Mouse (Mus musculus): ENCODE results near the gene Hist2h4.

- TF ChIP-seq CTCF (IDR thresholded peaks at IDR 0.05; ENCODE audit: insufficient read depth, low read depth, low read length), result no peak
- no peak for TF ChIP-seq POLR2A (IDR thresholded peaks at IDR 0.05; ENCODE audit: insufficient read depth, low read depth, low read length)
Measured at GRCm38 (mm10) chr3:96293787-96294186, 30.7 kb upstream of the Hist2h4 start, which contains the start of gene Fcgr1.

Data from olfactory bulb, adult 2 months (tissue).